Mouse (Mus musculus) midbrain, postnatal 0 days (tissue): Measurements from ENCODE around the gene Tfap4. TPM values are rescaled to one million over a fixed set of nuclear protein-coding genes. Genes with fewer than 3 reads are reported as not detected.

ENCODE experiments used
- ATAC-seq: fragments of 200-750 bp; cut with Nextera tagmentation; 2 replicates; pipeline ENCODE4 v1.8.0; 2017; ENCODE audit warnings: moderate number of reproducible peaks, mild to moderate bottlenecking, moderate TSS enrichment, moderate library complexity; ENCODE audit not compliant: low FRiP score
- DNase-seq: peaks from one replicate; pipeline ENCODE4 v3.0.0-alpha.2; 2015; ENCODE audit warnings: low spot score
- H3K27ac ChIP-seq: fragments of 300-500 bp; sonication (generic); 2 replicates; pipeline ENCODE4 v1.5.1; 2014; ENCODE audit warnings: low read depth, mild to moderate bottlenecking, low read length, mixed read lengths
- H3K27me3 ChIP-seq: fragments of 300-500 bp; sonication (generic); 2 replicates; pipeline ENCODE4 v1.6.1; 2014; ENCODE audit warnings: low read length, control low read depth, mixed read lengths; ENCODE audit not compliant: insufficient read depth
- H3K36me3 ChIP-seq: fragments of 300-500 bp; sonication (generic); 2 replicates; pipeline ENCODE4 v1.6.1; 2014; ENCODE audit warnings: low read length, control low read depth, mixed read lengths; ENCODE audit not compliant: insufficient read depth
- H3K4me1 ChIP-seq: fragments of 300-500 bp; sonication (generic); 2 replicates; pipeline ENCODE4 v1.6.1; 2014; ENCODE audit warnings: mild to moderate bottlenecking, control low read depth, antibody characterized with exemption, low read length, mixed read lengths; ENCODE audit not compliant: insufficient read depth
- H3K4me2 ChIP-seq: fragments of 300-500 bp; sonication (generic); 2 replicates; pipeline ENCODE4 v1.6.1; 2014; ENCODE audit warnings: low read depth, mild to moderate bottlenecking, low read length, mixed read lengths; ENCODE audit not compliant: poor library complexity, severe bottlenecking
- H3K4me3 ChIP-seq: fragments of 300-500 bp; sonication (generic); 2 replicates; pipeline ENCODE4 v1.5.1; 2014; ENCODE audit warnings: low read depth, mild to moderate bottlenecking, low read length, moderate library complexity
- H3K9ac ChIP-seq: fragments of 300-500 bp; sonication (generic); replicated peaks from 2 replicates; pipeline ENCODE4 v1.6.1; 2014; ENCODE audit warnings: mild to moderate bottlenecking, low read length, moderate library complexity, mixed read lengths; ENCODE audit not compliant: poor library complexity, severe bottlenecking
- H3K9me3 ChIP-seq: fragments of 300-500 bp; sonication (generic); 2 replicates; pipeline ENCODE4 v1.6.1; 2016; ENCODE audit warnings: low read length, control low read depth
- CTCF ChIP-seq: IDR thresholded peaks from 2 replicates; pipeline ENCODE4 v1.5.1; 2016; ENCODE audit warnings: antibody characterized with exemption, mild to moderate bottlenecking
- WGBS: fragments of 180-500 bp; shearing (Covaris S2); extraction: QIAGEN DNeasy Blood & Tissue Kit; methylation state at CpG from one replicate; pipeline ENCODE4 v1.1.7; 2014; 5-methylcytosine and 5-hydroxymethylcytosine counted together
- polyA plus RNA-seq: library from polyadenylated mRNA; unstranded; fragments of >200 nt; fragmentation: Nextera tagmentation; extraction: Ambion mirVana; gene quantifications from 2 replicates; pipeline ENCODE4 v1.2.1, GENCODE M21; 2015
- total RNA-seq: library from RNA; depleted of rRNA; stranded (reverse); fragments of >200 nt; gene quantifications from 2 replicates; pipeline ENCODE4 v1.2.3, GENCODE M21; 2014

The Tfap4 gene
- total and polyA plus RNA-seq, 2 experiments from 2014 or later, result 5.2 to 6.7 TPM

DNA sequence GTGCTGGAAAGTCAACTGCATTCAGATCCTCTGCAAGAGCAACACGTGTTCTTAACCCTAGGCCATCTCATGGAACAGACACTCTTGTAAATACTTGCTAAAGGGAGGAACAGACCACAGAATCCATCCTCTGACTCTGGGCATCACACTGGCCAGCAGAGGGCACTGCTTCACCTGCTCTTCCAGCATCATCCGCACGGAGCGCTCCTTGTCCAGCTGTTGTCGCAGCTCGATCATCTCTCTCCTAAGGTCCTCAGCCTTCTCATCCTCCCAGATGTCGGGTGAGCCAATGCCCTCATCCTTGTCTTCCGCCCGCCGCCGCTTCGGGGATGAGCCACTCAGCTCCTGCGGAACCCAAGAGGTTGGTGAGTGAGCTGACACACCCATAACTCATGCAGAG, 8.6 kb downstream of the Tfap4 start:
- ATAC-seq (peak; percentile 69), DNase-seq (peak; percentile 75)
- no peak overlapping the region for H3K9ac ChIP-seq
- peaks cover 4% of the 10 kb centered on the region; the same call in 1 of the 2 replicates for H3K36me3 ChIP-seq
- H3K4me3 ChIP-seq, result no peak overlapping the region
- TF ChIP-seq CTCF, result peak; percentile 98
- no peak overlapping the region for H3K27ac ChIP-seq
- WGBS, result 33% methylated on average over 13 of the region's 13 CpGs
- H3K27me3 ChIP-seq, result no peaks in the 10 kb centered on the region
- H3K9me3 ChIP-seq, result no peaks in the 10 kb centered on the region
- H3K4me1 ChIP-seq, result no peaks in the 10 kb centered on the region
- no peak overlapping the region for H3K4me2 ChIP-seq

DNA sequence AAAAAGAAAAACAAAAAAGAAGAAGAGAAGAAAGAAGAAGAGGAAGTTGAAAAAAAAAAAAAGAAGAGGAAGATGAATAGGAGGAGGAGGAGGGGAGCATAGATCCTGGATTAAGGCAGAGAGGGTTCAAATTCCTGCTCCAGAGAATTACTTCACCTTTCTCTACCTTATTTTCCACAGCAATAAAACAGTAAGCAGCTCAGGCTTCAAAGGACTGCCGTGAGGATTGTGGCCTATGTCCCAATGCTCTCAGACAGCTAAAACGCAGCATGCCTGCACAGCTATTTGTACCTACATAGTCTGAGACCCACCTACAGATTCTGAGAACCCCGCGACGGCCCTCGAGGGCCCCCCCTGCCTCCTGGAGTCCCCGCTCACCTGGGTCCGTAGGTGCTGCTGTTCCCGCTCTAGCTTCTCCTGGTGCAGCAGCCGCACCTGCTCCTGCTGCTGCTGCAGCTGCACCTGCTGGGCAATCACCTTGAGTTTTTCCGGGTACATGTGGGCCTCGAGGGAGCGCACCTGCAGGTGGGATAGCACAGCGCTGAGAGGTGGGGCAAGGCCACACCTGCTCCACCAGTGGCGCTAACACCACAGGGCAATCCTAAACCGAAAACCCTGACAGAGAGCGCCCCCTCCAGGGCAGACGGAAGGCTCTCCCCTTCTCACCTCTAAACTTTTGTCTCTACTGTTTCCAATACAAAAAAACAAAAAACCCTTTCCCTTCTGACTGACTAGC, 10.5 kb downstream of the Tfap4 start:
- Histone ChIP-seq H3K27me3 (no peaks in the 10 kb centered on the region), H3K9me3 (no peaks in the 10 kb centered on the region), H3K4me1 (no peaks in the 10 kb centered on the region), H3K4me2 (no peak overlapping the region), H3K36me3 (peaks cover 13% of the 10 kb centered on the region), H3K27ac (no peak overlapping the region), H3K9ac (no peak overlapping the region), H3K4me3 (no peak overlapping the region)
- WGBS, result 90% methylated on average over 18 of the region's 18 CpGs
- DNase-seq, result no peak
- TF ChIP-seq CTCF, result peak; percentile 11; the same call in 1 of the 2 replicates
- ATAC-seq, result no peak

DNA sequence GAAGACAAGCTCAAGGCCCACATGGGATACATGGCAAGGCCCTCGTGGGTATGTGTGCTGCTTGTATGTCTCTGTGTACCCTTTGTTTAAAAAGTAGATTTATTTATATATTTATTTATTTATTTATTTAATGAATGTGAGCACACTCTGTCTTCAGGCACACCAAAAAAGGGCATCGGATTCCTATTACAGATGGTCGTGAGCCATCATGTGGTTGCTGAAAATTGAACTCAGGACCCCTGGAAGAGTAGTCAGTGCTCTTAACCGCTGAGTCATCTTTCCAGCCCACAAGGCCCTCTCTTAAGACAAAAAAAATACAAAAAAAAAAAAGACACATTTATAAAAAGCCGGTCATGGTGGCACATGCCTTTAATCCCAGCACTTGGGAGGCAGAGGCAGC, 12.0 kb downstream of the Tfap4 start:
- WGBS, result 92% methylated on average over 5 of the region's 5 CpGs
- Histone ChIP-seq H3K4me1 (no peaks in the 10 kb centered on the region), H3K4me2 (no peak overlapping the region), H3K36me3 (peaks cover 13% of the 10 kb centered on the region), H3K9ac (no peak overlapping the region), H3K4me3 (no peak overlapping the region), H3K9me3 (no peaks in the 10 kb centered on the region), H3K27ac (no peak overlapping the region), H3K27me3 (no peaks in the 10 kb centered on the region)
- no peak for DNase-seq
- no peak for ATAC-seq
- no peak for TF ChIP-seq CTCF

DNA sequence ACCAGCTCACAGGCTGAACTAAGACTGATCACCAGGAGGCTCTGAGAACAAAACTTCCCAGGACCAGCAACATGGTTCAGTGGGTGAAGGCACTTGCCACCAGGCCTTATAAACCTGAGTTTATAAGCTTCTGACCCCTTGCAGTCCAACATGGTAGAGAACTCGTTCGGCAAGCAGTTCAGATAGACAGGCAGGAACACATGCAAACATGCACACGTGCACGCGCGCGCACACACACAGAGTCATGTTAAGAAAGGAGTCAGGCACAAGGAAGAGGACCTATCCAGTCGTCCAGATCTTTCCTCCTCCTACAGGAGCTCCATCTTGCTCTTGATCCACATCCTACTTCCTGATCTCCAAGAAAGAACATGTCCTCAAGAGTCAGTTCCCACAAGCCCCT, 12.8 kb downstream of the Tfap4 start:
- no peak for ATAC-seq
- Histone ChIP-seq H3K4me1 (no peaks in the 10 kb centered on the region), H3K4me3 (no peak overlapping the region), H3K27ac (no peak overlapping the region), H3K9ac (no peak overlapping the region), H3K27me3 (no peaks in the 10 kb centered on the region), H3K36me3 (peaks cover 13% of the 10 kb centered on the region), H3K4me2 (no peak overlapping the region), H3K9me3 (no peaks in the 10 kb centered on the region)
- no peak for TF ChIP-seq CTCF
- WGBS, result 94% methylated on average over 8 of the region's 8 CpGs
- DNase-seq, result no peak

DNA sequence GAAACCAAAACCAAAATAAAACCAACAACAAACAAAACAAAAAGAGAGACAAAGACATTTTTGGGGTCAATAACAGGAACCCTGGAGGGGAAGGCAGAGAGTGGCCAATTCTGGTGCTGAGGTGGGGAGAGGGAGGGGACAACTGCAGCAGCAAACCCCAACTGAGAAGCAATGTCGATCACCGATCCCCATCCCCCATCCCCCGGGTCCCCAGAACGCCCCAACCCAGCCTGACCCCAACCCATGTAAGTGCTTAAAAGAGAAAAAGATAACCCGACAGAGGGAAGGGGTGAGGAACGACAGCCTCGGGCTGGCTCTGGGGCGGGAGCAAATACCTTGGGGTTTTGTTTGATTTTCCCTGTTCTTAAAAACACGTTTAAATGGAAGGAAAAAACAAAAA, 14.8 kb downstream of the Tfap4 start:
- no peak overlapping the region for H3K9ac ChIP-seq
- no peak overlapping the region for H3K4me2 ChIP-seq
- no peaks in the 10 kb centered on the region for H3K4me1 ChIP-seq
- H3K27me3 ChIP-seq, result no peaks in the 10 kb centered on the region
- peaks cover 13% of the 10 kb centered on the region for H3K36me3 ChIP-seq
- H3K4me3 ChIP-seq, result no peak overlapping the region
- no peak overlapping the region for H3K27ac ChIP-seq
- no peaks in the 10 kb centered on the region for H3K9me3 ChIP-seq
- 79% methylated on average over 9 of the region's 9 CpGs for WGBS
- no peak for ATAC-seq
- DNase-seq, result no peak
- TF ChIP-seq CTCF, result no peak

DNA sequence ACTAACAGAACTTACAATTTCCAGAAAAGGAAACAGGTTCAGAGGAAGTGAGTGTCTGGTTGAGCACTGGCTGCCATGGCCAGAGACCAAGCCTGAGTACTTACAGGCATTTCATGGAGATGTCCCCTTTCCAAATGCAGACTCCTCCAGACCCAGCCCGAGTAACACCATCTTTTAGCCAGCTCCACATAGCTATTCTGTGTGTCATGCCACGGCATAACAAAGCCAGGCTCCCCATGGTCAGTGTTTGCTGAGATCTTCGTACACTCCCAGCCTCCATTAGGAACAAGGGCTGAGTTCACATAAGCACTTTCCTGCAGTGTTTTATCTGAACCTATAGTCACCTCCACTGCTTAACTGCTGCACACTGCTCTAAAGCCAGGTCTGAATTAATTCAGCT, 16.4 kb downstream of the Tfap4 start:
- no peaks in the 10 kb centered on the region for H3K27me3 ChIP-seq
- no peaks in the 10 kb centered on the region for H3K9me3 ChIP-seq
- H3K9ac ChIP-seq, result no peak overlapping the region
- ATAC-seq, result no peak
- H3K27ac ChIP-seq, result no peak overlapping the region
- peaks cover 13% of the 10 kb centered on the region for H3K36me3 ChIP-seq
- no peak overlapping the region for H3K4me3 ChIP-seq
- DNase-seq, result no peak
- H3K4me2 ChIP-seq, result no peak overlapping the region
- no peak for TF ChIP-seq CTCF
- 71% methylated on average over 3 of the region's 3 CpGs for WGBS
- no peaks in the 10 kb centered on the region for H3K4me1 ChIP-seq
